Mouse (Mus musculus): ENCODE data around the gene Aim2. TPM values are rescaled to one million over a fixed set of nuclear protein-coding genes. Genes with fewer than 3 reads are reported as not detected.

Gene Aim2
- polyA plus RNA-seq, 1 experiment from 2014 or later = 4.6 TPM

DNA sequence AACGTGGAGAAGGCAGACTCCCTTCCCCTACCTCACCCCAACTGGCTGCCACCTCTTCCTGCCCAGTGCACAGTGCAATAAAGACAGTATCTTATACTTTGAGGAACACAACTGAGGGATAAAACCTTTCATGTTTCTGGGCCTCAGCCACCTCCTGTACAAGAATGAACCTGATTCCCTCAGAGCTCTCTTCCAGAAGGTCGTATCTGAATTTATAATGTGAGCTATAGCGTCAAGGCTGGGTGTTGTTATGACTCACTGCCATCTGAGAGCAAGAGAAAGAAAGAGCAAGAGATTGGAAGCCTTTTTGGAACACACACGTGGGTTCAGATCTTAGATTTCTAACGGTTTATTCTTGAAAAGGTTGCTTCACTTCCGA lies 28.4 kb upstream of the Aim2 start:
- H3K9ac ChIP-seq (replicated peaks) = no peak overlapping the region
- ATAC-seq = no peak
- TF ChIP-seq EP300 (IDR thresholded peaks at IDR 0.05; ENCODE audit: low read depth) = no peak
- TF ChIP-seq CTCF (IDR thresholded peaks at IDR 0.05; ENCODE audit: low read depth) = no peak

GRCm38 (mm10) chr1:173323839-173324585 lies 26.7 kb upstream of the Aim2 start:
- Histone ChIP-seq H3K4me2 (ENCODE audit: low read depth, low read length) (no peak overlapping the region), H3K27me3 (ENCODE audit: insufficient read depth, low read length) (0 out of 2 replicates have a peak, but pooled peaks cover 3% of the 10 kb centered on the region), H3K36me3 (replicated peaks; ENCODE audit: insufficient read depth, low read length) (no peaks in the 10 kb centered on the region), H3K4me1 (ENCODE audit: insufficient read depth) (peaks cover 3% of the 10 kb centered on the region; the same call in 1 of the 2 replicates), H3K9me3 (ENCODE audit: low read length) (no peaks in the 10 kb centered on the region), H3K9ac (replicated peaks) (no peak overlapping the region), H3K27ac (ENCODE audit: low read depth) (no peak overlapping the region), H3K4me3 (ENCODE audit: low read depth, low read length) (no peak overlapping the region)
- peak; percentile 56 for DNase-seq
- ATAC-seq = no peak
- WGBS (ENCODE audit: insufficient replicate concordance) = 28% methylated on average over 5 of the region's 5 CpGs
- TF ChIP-seq CTCF (IDR thresholded peaks at IDR 0.05; ENCODE audit: low read depth) (peak; percentile 88), EP300 (IDR thresholded peaks at IDR 0.05; ENCODE audit: low read depth) (no peak)

More for the DNA sequence above, 28.4 kb upstream of the Aim2 start:
- WGBS (ENCODE audit: insufficient replicate concordance) = 59% methylated on average over 6 of the region's 6 CpGs
- DNase-seq = no peak
- Histone ChIP-seq H3K27ac (ENCODE audit: low read depth) (no peak overlapping the region), H3K4me2 (ENCODE audit: low read depth, low read length) (no peak overlapping the region), H3K4me1 (ENCODE audit: insufficient read depth) (peaks cover 3% of the 10 kb centered on the region; the same call in 1 of the 2 replicates), H3K9me3 (ENCODE audit: low read length) (no peaks in the 10 kb centered on the region), H3K4me3 (ENCODE audit: low read depth, low read length) (no peak overlapping the region), H3K36me3 (replicated peaks; ENCODE audit: insufficient read depth, low read length) (no peaks in the 10 kb centered on the region), H3K27me3 (ENCODE audit: insufficient read depth, low read length) (0 out of 2 replicates have a peak, but pooled peaks cover 3% of the 10 kb centered on the region)

GRCm38 (mm10) chr1:173324961-173325360 lies 25.7 kb upstream of the Aim2 start:
- no peaks in the 10 kb centered on the region for H3K36me3 ChIP-seq (replicated peaks; ENCODE audit: insufficient read depth, low read length)
- 63% methylated on average over 4 of the region's 4 CpGs for whole genome bisulfite sequencing (ENCODE audit: insufficient replicate concordance)
- ATAC-seq = no peak
- peaks cover 3% of the 10 kb centered on the region; the same call in 1 of the 2 replicates for H3K4me1 ChIP-seq (ENCODE audit: insufficient read depth)
- no peak overlapping the region for H3K27ac ChIP-seq (ENCODE audit: low read depth)
- no peak for TF ChIP-seq EP300 (IDR thresholded peaks at IDR 0.05; ENCODE audit: low read depth)
- no peak for TF ChIP-seq CTCF (IDR thresholded peaks at IDR 0.05; ENCODE audit: low read depth)
- no peak for DNase-seq
- H3K27me3 ChIP-seq (ENCODE audit: insufficient read depth, low read length) = 0 out of 2 replicates have a peak, but pooled peaks cover 3% of the 10 kb centered on the region
- H3K9me3 ChIP-seq (ENCODE audit: low read length) = no peaks in the 10 kb centered on the region
- H3K4me2 ChIP-seq (ENCODE audit: low read depth, low read length) = no peak overlapping the region
- H3K4me3 ChIP-seq (ENCODE audit: low read depth, low read length) = no peak overlapping the region
- H3K9ac ChIP-seq (replicated peaks) = no peak overlapping the region

DNA sequence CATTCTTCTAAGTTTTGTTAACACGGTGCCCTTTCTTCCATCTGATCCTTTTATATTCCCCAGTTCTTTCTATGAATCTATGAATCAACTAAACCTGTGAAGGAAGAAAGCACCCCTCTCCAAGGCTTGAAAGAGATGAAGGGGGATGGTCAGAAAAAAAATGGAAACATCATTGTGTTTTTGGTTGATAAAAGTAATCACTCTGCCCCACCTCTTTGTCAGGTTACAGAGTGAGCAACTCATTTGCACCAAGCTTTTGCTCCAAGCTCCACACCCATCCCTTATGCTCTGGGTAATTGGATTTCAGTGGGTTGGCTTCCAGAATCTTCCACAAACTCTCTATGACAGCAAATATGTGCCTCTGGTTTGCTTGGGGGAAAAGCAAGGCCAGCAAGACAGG lies 25.3 kb upstream of the Aim2 start:
- no peak for ATAC-seq
- peaks cover 3% of the 10 kb centered on the region; the same call in 1 of the 2 replicates for H3K4me1 ChIP-seq (ENCODE audit: insufficient read depth)
- no peak overlapping the region for H3K9ac ChIP-seq (replicated peaks)

DNA sequence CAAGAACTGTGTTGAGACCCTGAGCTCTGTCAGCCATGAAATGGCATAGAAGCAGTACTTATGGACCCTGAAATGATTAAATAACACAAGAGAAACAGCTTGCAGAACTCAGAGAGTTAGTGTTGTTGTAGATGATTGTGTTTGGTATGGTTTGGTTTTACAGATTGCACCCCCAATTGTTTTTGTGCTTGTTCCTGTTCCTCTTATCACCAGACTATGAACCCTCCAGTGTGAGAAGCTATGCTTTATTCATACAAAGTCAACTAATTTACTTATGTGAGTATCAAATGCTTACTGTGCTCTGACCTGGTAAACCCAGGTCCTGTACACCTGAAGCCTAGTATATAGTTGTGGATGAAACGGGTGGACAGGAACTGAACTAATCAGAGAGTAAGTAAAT lies 24.1 kb upstream of the Aim2 start:
- WGBS (ENCODE audit: insufficient replicate concordance) = 67% methylated on average over 1 of the region's 1 CpGs
- Histone ChIP-seq H3K4me2 (ENCODE audit: low read depth, low read length) (no peak overlapping the region), H3K36me3 (replicated peaks; ENCODE audit: insufficient read depth, low read length) (no peaks in the 10 kb centered on the region), H3K9me3 (ENCODE audit: low read length) (no peaks in the 10 kb centered on the region), H3K27ac (ENCODE audit: low read depth) (peak overlapping the region; percentile 16; the same call in 1 of the 2 replicates), H3K4me3 (ENCODE audit: low read depth, low read length) (no peak overlapping the region), H3K4me1 (ENCODE audit: insufficient read depth) (peaks cover 3% of the 10 kb centered on the region; the same call in 1 of the 2 replicates), H3K27me3 (ENCODE audit: insufficient read depth, low read length) (0 out of 2 replicates have a peak, but pooled peaks cover 3% of the 10 kb centered on the region), H3K9ac (replicated peaks) (no peak overlapping the region)
- TF ChIP-seq CTCF (IDR thresholded peaks at IDR 0.05; ENCODE audit: low read depth) (no peak), EP300 (IDR thresholded peaks at IDR 0.05; ENCODE audit: low read depth) (no peak)
- ATAC-seq (no peak), DNase-seq (no peak)

More for the DNA sequence above, 25.3 kb upstream of the Aim2 start:
- WGBS (ENCODE audit: insufficient replicate concordance) = 83% methylated on average over 1 of the region's 1 CpGs
- H3K27ac ChIP-seq (ENCODE audit: low read depth) = no peak overlapping the region
- no peaks in the 10 kb centered on the region for H3K9me3 ChIP-seq (ENCODE audit: low read length)
- H3K27me3 ChIP-seq (ENCODE audit: insufficient read depth, low read length) = 0 out of 2 replicates have a peak, but pooled peaks cover 3% of the 10 kb centered on the region
- TF ChIP-seq CTCF (IDR thresholded peaks at IDR 0.05; ENCODE audit: low read depth) (no peak), EP300 (IDR thresholded peaks at IDR 0.05; ENCODE audit: low read depth) (no peak)
- H3K4me2 ChIP-seq (ENCODE audit: low read depth, low read length) = no peak overlapping the region
- no peak overlapping the region for H3K4me3 ChIP-seq (ENCODE audit: low read depth, low read length)
- no peaks in the 10 kb centered on the region for H3K36me3 ChIP-seq (replicated peaks; ENCODE audit: insufficient read depth, low read length)
- DNase-seq = no peak

- TF ChIP-seq EP300 (IDR thresholded peaks at IDR 0.05; ENCODE audit: low read depth) (no peak), CTCF (IDR thresholded peaks at IDR 0.05; ENCODE audit: low read depth) (no peak)
- ATAC-seq (no peak), DNase-seq (no peak)
- H3K4me1 ChIP-seq (ENCODE audit: insufficient read depth) = peaks cover 3% of the 10 kb centered on the region; the same call in 1 of the 2 replicates
- no peak overlapping the region for H3K9ac ChIP-seq (replicated peaks)
- WGBS (ENCODE audit: insufficient replicate concordance) = 78% methylated on average over 8 of the region's 8 CpGs
- H3K27ac ChIP-seq (ENCODE audit: low read depth) = no peak overlapping the region
- peak overlapping the region; percentile 58; the same call in 1 of the 2 replicates for H3K4me3 ChIP-seq (ENCODE audit: low read depth, low read length)
- no peaks in the 10 kb centered on the region for H3K9me3 ChIP-seq (ENCODE audit: low read length)
- H3K27me3 ChIP-seq (ENCODE audit: insufficient read depth, low read length) = 0 out of 2 replicates have a peak, but pooled peaks cover 3% of the 10 kb centered on the region
- peak overlapping the region; percentile 69 for H3K4me2 ChIP-seq (ENCODE audit: low read depth, low read length)
- no peaks in the 10 kb centered on the region for H3K36me3 ChIP-seq (replicated peaks; ENCODE audit: insufficient read depth, low read length)
Observed at GRCm38 (mm10) chr1:173328446-173328845, 22.2 kb upstream of the Aim2 start.

Data from liver, postnatal 0 days (tissue).